Mouse (Mus musculus): ENCODE data around the gene Nfe2l1. TPM values are rescaled to one million over a fixed set of nuclear protein-coding genes. Genes with fewer than 3 reads are reported as not detected.
"Not testable (repeated sequence)": the region's sequence is repeated elsewhere in the genome, so short reads cannot be mapped to it uniquely, and the experiment has no call there.

Gene Nfe2l1
- polyA plus RNA-seq, 1 experiment from 2014 or later, result 85.8 TPM

- Histone ChIP-seq H3K27ac (ENCODE audit: poor library complexity, severe bottlenecking) (no peak overlapping the region), H3K36me3 (no peaks in the 10 kb centered on the region)
Observed at GRCm38 (mm10) chr11:96863206-96863995, 33.6 kb upstream of the Nfe2l1 start.

DNA sequence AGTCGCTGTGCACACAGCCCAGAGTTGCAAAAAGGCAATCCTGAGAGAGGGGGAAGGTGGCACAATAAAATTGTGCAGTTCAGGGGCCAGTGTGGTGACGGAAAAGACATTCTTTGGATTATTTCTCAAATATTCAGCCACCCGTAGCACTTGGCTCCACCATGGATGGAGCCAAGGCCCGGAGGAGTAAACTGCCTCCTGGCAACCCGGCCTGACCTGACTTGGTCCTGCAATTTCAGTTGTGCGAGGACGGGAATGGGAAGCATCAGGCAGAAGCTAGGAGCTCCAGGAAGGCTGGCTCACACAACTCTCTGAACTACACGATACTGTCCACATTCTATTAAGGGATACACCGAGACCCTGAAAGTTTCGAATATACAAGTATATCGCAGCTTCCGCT is 32.8 kb upstream of the Nfe2l1 start:
- ATAC-seq (ENCODE audit: insufficient number of reproducible peaks, low FRiP score), result no peak
- Histone ChIP-seq H3K9me3 (replicated peaks) (no peaks in the 10 kb centered on the region), H3K4me1 (replicated peaks) (peaks cover 26% of the 10 kb centered on the region), H3K4me3 (no peak overlapping the region), H3K27ac (ENCODE audit: poor library complexity, severe bottlenecking) (no peak overlapping the region), H3K27me3 (replicated peaks) (0 out of 2 replicates have a peak, but pooled peaks cover 15% of the 10 kb centered on the region), H3K9ac (no peak overlapping the region), H3K4me2 (peak overlapping the region; percentile 84), H3K36me3 (peaks cover 2% of the 10 kb centered on the region; the same call in 1 of the 2 replicates)
- 72% methylated on average over 12 of the region's 12 CpGs for WGBS

More at GRCm38 (mm10) chr11:96863206-96863995, 33.6 kb upstream of the Nfe2l1 start:
- ATAC-seq (ENCODE audit: insufficient number of reproducible peaks, low FRiP score), result no peak
- peak overlapping the region; percentile 60 for H3K4me2 ChIP-seq
- H3K9ac ChIP-seq, result peak overlapping the region; percentile 42; the same call in 1 of the 2 replicates
- WGBS, result 28% methylated on average over 26 of the region's 26 CpGs
- no peaks in the 10 kb centered on the region for H3K9me3 ChIP-seq (replicated peaks)
- H3K4me1 ChIP-seq (replicated peaks), result peaks cover 24% of the 10 kb centered on the region
- H3K27me3 ChIP-seq (replicated peaks), result 0 out of 2 replicates have a peak, but pooled peaks cover 15% of the 10 kb centered on the region
- H3K4me3 ChIP-seq, result peak overlapping the region; percentile 10; the same call in 1 of the 2 replicates

GRCm38 (mm10) chr11:96861878-96862289 is 32.1 kb upstream of the Nfe2l1 start:
- no peaks in the 10 kb centered on the region for H3K9me3 ChIP-seq (replicated peaks)
- peak overlapping the region; percentile 84 for H3K4me2 ChIP-seq
- H3K27me3 ChIP-seq (replicated peaks), result 0 out of 2 replicates have a peak, but pooled peaks cover 15% of the 10 kb centered on the region
- under 1% methylated on average over 31 of the region's 31 CpGs for WGBS
- H3K27ac ChIP-seq (ENCODE audit: poor library complexity, severe bottlenecking), result no peak overlapping the region
- H3K9ac ChIP-seq, result peak overlapping the region; percentile 37; the same call in 1 of the 2 replicates
- ATAC-seq (ENCODE audit: insufficient number of reproducible peaks, low FRiP score), result peak; percentile 83
- peaks cover 30% of the 10 kb centered on the region for H3K4me1 ChIP-seq (replicated peaks)
- H3K4me3 ChIP-seq, result peak overlapping the region; percentile 50
- peaks cover 9% of the 10 kb centered on the region for H3K36me3 ChIP-seq

GRCm38 (mm10) chr11:96861446-96861845 is 31.7 kb upstream of the Nfe2l1 start:
- H3K9ac ChIP-seq, result peak overlapping the region; percentile 12; the same call in 1 of the 2 replicates
- H3K36me3 ChIP-seq, result peaks cover 13% of the 10 kb centered on the region

DNA sequence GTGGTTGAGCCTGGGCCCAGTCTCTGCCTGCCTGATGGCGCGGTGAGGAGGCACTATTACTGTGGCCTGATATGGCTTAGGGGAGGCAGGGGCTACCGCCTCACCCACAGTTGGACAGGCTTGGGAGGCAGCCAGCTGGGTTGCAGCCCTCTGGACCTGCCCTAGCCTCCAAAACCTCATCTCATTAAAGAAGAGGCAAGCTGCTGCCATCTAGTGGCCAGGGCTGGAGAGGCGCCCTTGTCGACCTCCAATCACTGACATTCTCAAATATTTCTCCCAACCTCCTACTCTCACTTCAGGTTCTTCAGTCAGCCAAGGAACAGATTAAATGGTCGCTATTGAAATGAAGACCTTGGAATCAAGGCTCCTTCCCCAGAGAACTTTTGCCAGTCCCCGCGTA is 30.8 kb upstream of the Nfe2l1 start:
- ATAC-seq (ENCODE audit: insufficient number of reproducible peaks, low FRiP score), result peak; percentile 65; the same call in 1 of the 2 replicates
- Histone ChIP-seq H3K27ac (ENCODE audit: poor library complexity, severe bottlenecking) (peak overlapping the region; percentile 46; the same call in 1 of the 2 replicates), H3K27me3 (replicated peaks) (0 out of 2 replicates have a peak, but pooled peaks cover 11% of the 10 kb centered on the region), H3K4me3 (no peak overlapping the region), H3K4me2 (peak overlapping the region; percentile 84; the same call in 1 of the 2 replicates), H3K4me1 (replicated peaks) (peaks cover 30% of the 10 kb centered on the region), H3K36me3 (peaks cover 18% of the 10 kb centered on the region), H3K9ac (no peak overlapping the region), H3K9me3 (replicated peaks) (no peaks in the 10 kb centered on the region)
- WGBS, result 9% methylated on average over 8 of the region's 8 CpGs

More at GRCm38 (mm10) chr11:96861446-96861845, 31.7 kb upstream of the Nfe2l1 start:
- H3K27ac ChIP-seq (ENCODE audit: poor library complexity, severe bottlenecking), result 0 out of 2 replicates have a peak overlapping the region, but pooled peaks have one; percentile 46
- 0 out of 2 replicates have a peak, but pooled peaks cover 11% of the 10 kb centered on the region for H3K27me3 ChIP-seq (replicated peaks)
- peaks cover 30% of the 10 kb centered on the region for H3K4me1 ChIP-seq (replicated peaks)
- WGBS, result 1% methylated on average over 20 of the region's 20 CpGs
- peak overlapping the region; percentile 50 for H3K4me3 ChIP-seq
- H3K9me3 ChIP-seq (replicated peaks), result no peaks in the 10 kb centered on the region
- ATAC-seq (ENCODE audit: insufficient number of reproducible peaks, low FRiP score), result peak; percentile 46
- H3K4me2 ChIP-seq, result peak overlapping the region; percentile 84

DNA sequence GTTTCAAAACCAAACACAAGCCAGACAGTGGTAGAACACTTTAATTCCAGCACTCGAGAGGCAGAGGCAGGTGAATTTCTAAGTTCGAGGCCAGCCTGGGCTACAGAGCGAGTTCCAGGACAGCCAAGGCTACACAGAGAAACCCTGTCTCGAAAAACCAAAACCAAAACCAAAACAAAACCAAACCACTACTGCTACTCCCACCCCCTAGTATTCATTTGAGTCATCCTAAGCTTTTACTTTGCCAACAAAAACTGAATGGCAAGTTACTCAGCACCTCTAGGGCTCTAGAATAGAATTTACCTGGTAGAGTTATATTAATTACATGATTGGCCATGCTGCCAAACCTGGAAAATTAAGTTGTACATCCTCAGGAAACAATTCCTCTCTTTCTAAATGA is 29.9 kb upstream of the Nfe2l1 start:
- H3K9ac ChIP-seq, result no peak overlapping the region
- ATAC-seq (ENCODE audit: insufficient number of reproducible peaks, low FRiP score), result no peak
- H3K36me3 ChIP-seq, result peaks cover 26% of the 10 kb centered on the region
- WGBS, result 79% methylated on average over 4 of the region's 4 CpGs
- H3K27ac ChIP-seq (ENCODE audit: poor library complexity, severe bottlenecking), result no peak overlapping the region
- no peak overlapping the region for H3K4me3 ChIP-seq
- no peaks in the 10 kb centered on the region for H3K9me3 ChIP-seq (replicated peaks)
- peaks cover 30% of the 10 kb centered on the region for H3K4me1 ChIP-seq (replicated peaks)
- H3K27me3 ChIP-seq (replicated peaks), result 0 out of 2 replicates have a peak, but pooled peaks cover 11% of the 10 kb centered on the region
- H3K4me2 ChIP-seq, result no peak overlapping the region

- Histone ChIP-seq H3K36me3 (peaks cover 44% of the 10 kb centered on the region), H3K27me3 (replicated peaks) (no peaks in the 10 kb centered on the region), H3K27ac (ENCODE audit: poor library complexity, severe bottlenecking) (no peak overlapping the region), H3K9me3 (replicated peaks) (no peaks in the 10 kb centered on the region), H3K4me1 (replicated peaks) (peaks cover 18% of the 10 kb centered on the region), H3K9ac (no peak overlapping the region), H3K4me3 (no peak overlapping the region), H3K4me2 (no peak overlapping the region)
- no peak for ATAC-seq (ENCODE audit: insufficient number of reproducible peaks, low FRiP score)
- WGBS, result 63% methylated on average over 5 of the region's 5 CpGs
Observed at GRCm38 (mm10) chr11:96857446-96857845, 27.7 kb upstream of the Nfe2l1 start.

GRCm38 (mm10) chr11:96849681-96850467 is 20.1 kb upstream of the Nfe2l1 start, which contains the start of gene Copz2:
Gene Copz2 (plus strand): TSS chr11:96849870.
- H3K27ac ChIP-seq (ENCODE audit: poor library complexity, severe bottlenecking), result peak within 1 kb of the TSS; percentile 76
- no peaks in the 10 kb centered on the region for H3K27me3 ChIP-seq (replicated peaks)
- peak; percentile 83 for ATAC-seq (ENCODE audit: insufficient number of reproducible peaks, low FRiP score)
- H3K4me2 ChIP-seq, result peak within 1 kb of the TSS; percentile 95
- peak within 1 kb of the TSS; percentile 93 for H3K9ac ChIP-seq
- WGBS, result under 1% methylated on average over 60 of the region's 60 CpGs
- peaks cover 25% of the 10 kb centered on the region for H3K36me3 ChIP-seq
- peaks cover 5% of the 10 kb centered on the region; the same call in 1 of the 2 replicates for H3K9me3 ChIP-seq (replicated peaks)
- H3K4me3 ChIP-seq, result peak within 1 kb of the TSS; percentile 92
- H3K4me1 ChIP-seq (replicated peaks), result peaks cover 7% of the 10 kb centered on the region

DNA sequence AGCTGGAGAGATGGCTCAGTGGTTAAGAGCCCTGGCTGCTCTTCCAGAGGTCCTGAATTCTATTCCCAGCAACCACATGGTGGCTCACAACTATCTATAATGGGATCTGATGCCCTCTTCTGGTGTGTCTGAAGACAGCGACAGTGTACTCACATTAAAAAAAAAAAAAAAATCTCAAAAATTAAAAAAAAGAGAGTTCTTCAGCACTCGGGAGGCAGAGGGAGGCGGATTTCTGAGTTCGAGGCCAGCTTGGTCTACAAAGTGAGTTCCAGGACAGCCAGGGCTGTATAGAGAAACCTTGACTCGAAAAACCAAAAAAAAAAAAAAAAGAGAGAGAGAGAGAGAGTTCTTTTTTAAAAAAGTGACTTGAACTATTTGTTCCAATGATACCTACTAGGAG is 19.4 kb upstream of the Nfe2l1 start:
- 68% methylated on average over 5 of the region's 5 CpGs for WGBS
- not testable (repeated sequence) for ATAC-seq (ENCODE audit: insufficient number of reproducible peaks, low FRiP score)

DNA sequence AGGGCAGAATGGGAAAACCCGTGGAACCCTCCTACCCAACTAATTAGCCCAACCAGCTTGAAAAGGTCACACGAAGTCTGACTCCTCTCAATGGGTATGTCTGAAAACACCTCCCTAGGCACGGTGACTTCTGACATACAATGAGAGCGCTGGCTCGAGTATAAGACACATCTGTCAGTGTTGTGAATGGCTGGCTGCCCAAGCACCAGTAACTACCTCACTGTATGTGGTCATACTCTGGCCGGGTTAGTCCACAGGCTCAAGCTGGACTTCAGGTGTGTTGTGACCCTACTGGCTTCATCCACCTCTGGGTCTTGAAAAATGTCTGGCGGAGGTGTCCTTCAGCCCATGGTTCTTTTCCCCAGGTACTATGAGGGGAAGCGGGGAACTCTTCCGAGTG is 18.9 kb upstream of the Nfe2l1 start:
- Histone ChIP-seq H3K36me3 (peaks cover 13% of the 10 kb centered on the region; the same call in 1 of the 2 replicates), H3K4me3 (no peak overlapping the region), H3K4me2 (no peak overlapping the region), H3K4me1 (replicated peaks) (peaks cover 7% of the 10 kb centered on the region), H3K9me3 (replicated peaks) (peaks cover 5% of the 10 kb centered on the region; the same call in 1 of the 2 replicates), H3K27ac (ENCODE audit: poor library complexity, severe bottlenecking) (no peak overlapping the region), H3K9ac (no peak overlapping the region), H3K27me3 (replicated peaks) (no peaks in the 10 kb centered on the region)
- 67% methylated on average over 9 of the region's 9 CpGs for WGBS
- ATAC-seq (ENCODE audit: insufficient number of reproducible peaks, low FRiP score), result no peak

More for the DNA sequence above, 19.4 kb upstream of the Nfe2l1 start:
- H3K36me3 ChIP-seq, result peaks cover 18% of the 10 kb centered on the region
- H3K4me1 ChIP-seq (replicated peaks); H3K27ac ChIP-seq (ENCODE audit: poor library complexity, severe bottlenecking); H3K9me3 ChIP-seq (replicated peaks); H3K27me3 ChIP-seq (replicated peaks): not testable (repeated sequence)
- H3K9ac ChIP-seq, result peak overlapping the region; percentile 93; the same call in 1 of the 2 replicates
- H3K4me3 ChIP-seq, result peak overlapping the region; percentile 92
- H3K4me2 ChIP-seq, result peak overlapping the region; percentile 95

Data from heart, embryonic 12.5 days (tissue).